Mouse (Mus musculus): ENCODE results near the gene Olfr1392. TPM values are rescaled to one million over a fixed set of nuclear protein-coding genes. Genes with fewer than 3 reads are reported as not detected.
"Not testable (repeated sequence)": the region's sequence is repeated elsewhere in the genome, so short reads cannot be mapped to it uniquely, and the experiment has no call there.

The Olfr1392 gene
- total RNA-seq, 4 experiments from 2014 or later: not detected

- not testable (repeated sequence) for DNase-seq (ENCODE audit: low spot score in 2 of 2)
These were observed 23.5 kb downstream of the Olfr1392 start for GRCm38 (mm10) chr11:49308547-49308946.

DNA sequence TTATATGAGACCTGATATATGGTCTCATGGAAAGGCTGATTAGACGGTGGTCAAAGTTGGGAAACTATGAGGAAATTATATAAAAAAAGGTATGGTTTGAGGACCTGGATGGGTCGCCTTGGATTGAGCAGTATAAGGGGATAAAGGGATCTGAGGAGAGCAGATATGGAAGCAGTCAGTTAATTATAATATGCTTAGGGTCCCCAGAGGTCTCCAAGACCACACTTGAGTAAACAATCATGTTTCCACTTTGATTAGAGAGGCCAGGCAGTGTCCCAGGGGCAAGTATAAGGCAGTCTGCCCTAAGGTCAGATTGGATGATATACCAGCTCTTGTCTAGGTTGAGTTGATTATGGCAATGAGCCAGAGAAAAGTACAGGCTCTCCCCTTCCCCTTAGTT lies 37.4 kb downstream of the Olfr1392 start, which contains the start of gene Olfr1391:
Olfr1391 (plus strand) TSS at position 301 of the 400 bp plus-strand sequence.
- no peak for DNase-seq (ENCODE audit: low spot score in 2 of 2)

- DNase-seq (ENCODE audit: low spot score in 2 of 2): no peak
These were observed 41.6 kb downstream of the Olfr1392 start for GRCm38 (mm10) chr11:49326726-49327125.

DNA sequence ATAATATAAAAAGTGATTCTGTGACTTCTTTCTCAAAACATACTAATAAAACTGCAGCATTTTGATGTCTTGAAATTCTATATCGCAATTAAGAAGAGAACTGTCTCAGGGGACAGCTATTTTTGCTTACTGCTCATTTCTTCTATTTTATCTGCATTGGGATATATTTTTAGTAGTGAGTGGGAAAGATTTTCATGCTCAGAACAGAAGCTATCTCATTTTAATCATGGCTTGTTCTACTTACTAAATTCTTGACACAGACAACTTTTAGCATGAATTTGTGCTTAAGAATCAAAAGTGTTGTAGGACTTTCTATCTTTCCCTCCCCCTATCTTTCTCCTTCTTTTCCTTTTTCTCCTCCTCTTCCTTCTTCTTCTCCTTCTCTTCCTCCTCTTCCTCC lies 44.6 kb downstream of the Olfr1392 start:
- no peak for DNase-seq (ENCODE audit: low spot score in 2 of 2)

DNA sequence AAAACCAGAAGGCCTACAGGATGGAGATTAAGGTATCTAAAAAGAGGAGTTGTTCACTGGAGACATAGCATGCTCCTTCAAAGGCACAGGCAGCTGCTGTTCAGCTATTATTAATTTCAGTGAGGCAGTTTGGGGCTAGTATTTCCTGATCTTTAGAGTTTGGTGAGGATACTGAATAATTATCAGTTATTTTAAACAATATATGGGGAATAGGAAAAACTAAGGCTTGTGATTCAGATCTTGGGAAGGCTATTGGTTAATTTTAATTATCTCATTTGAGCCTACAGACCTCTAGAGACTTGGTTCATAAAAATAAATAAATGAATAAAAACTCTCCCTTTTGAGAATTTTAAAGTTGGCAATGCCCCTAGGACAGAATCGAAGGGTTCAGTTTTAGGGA lies 49.8 kb downstream of the Olfr1392 start, which contains the start of gene Olfr1390:
Olfr1390 (plus strand) TSS at position 301 of the 400 bp plus-strand sequence.
- DNase-seq (ENCODE audit: low spot score in 2 of 2): no peak

- DNase-seq (ENCODE audit: low spot score in 2 of 2): no peak
These were observed 52.2 kb downstream of the Olfr1392 start for GRCm38 (mm10) chr11:49337150-49337832.

Other genes starting within 250 kb of the Olfr1392 start
- gene 9930111J21Rik2, start 234.0 kb upstream of the Olfr1392 start, total RNA-seq (2022): 1 to 10 TPM in 2 of 4 experiments, under 1 TPM in 2; 0.70 to 1.2 (median 1.0) TPM
- under 1 TPM in 3 of 4 experiments, not detected in 1; 0.29 to 0.53 (median 0.43) TPM for gene Tgtp2, start 221.1 kb upstream of the Olfr1392 start, total RNA-seq (2022)
- gene Ifi47, start 208.7 kb upstream of the Olfr1392 start, total RNA-seq (2022): 1 to 10 TPM in 2 of 4 experiments, under 1 TPM in 2; 0.58 to 1.1 (median 0.89) TPM
- gene Olfr1396, start 170.4 kb upstream of the Olfr1392 start, total RNA-seq (2022): not detected
- not detected for gene Olfr1395, start 143.0 kb upstream of the Olfr1392 start, total RNA-seq (2022)
- gene Olfr1394, start 130.9 kb upstream of the Olfr1392 start, total RNA-seq (2022): not detected
- 1 to 10 TPM in 3 of 4 experiments, under 1 TPM in 1; 0.96 to 2.6 (median 2.0) TPM for gene Btnl9, start 98.1 kb upstream of the Olfr1392 start, total RNA-seq (2022)
- gene Zfp62, start 82.0 kb upstream of the Olfr1392 start, total RNA-seq (2022): 10 to 100 TPM; 24.4 to 29.9 (median 26.0) TPM
- gene Mgat1, start 41.1 kb upstream of the Olfr1392 start, total RNA-seq (2022): 10 to 100 TPM; 39.4 to 56.8 (median 48.4) TPM
- not detected for gene Olfr1393, start 7.0 kb upstream of the Olfr1392 start, total RNA-seq (2022)
- not detected for gene Olfr10, start 19.5 kb downstream of the Olfr1392 start, total RNA-seq (2022)
- not detected for gene Olfr1391, start 37.5 kb downstream of the Olfr1392 start, total RNA-seq (2022)
- gene Olfr1390, start 49.9 kb downstream of the Olfr1392 start, total RNA-seq (2022): not detected
- not detected for gene Olfr1389, start 137.8 kb downstream of the Olfr1392 start, total RNA-seq (2022)
- under 1 TPM in 3 of 4 experiments, not detected in 1; 0.08 to 0.17 (median 0.10) TPM for gene Olfr1388, start 151.3 kb downstream of the Olfr1392 start, total RNA-seq (2022)
- not detected for gene Olfr1387, start 170.1 kb downstream of the Olfr1392 start, total RNA-seq (2022)
- not detected for gene Olfr1386, start 179.8 kb downstream of the Olfr1392 start, total RNA-seq (2022)
- not detected for gene Olfr1385, start 203.8 kb downstream of the Olfr1392 start, total RNA-seq (2022)
- not detected for gene Olfr1384, start 221.4 kb downstream of the Olfr1392 start, total RNA-seq (2022)
- under 1 TPM in 1 of 4 experiments, not detected in 3; 0.47 TPM for gene Olfr1383, start 234.4 kb downstream of the Olfr1392 start, total RNA-seq (2022)
- gene Olfr1382, start 243.0 kb downstream of the Olfr1392 start, total RNA-seq (2022): under 1 TPM in 1 of 4 experiments, not detected in 3; 0.07 TPM

Data from gastrocnemius, adult 8-10 months (tissue).